In genomic region chr4:139616276-139617000, GRCm38 (mm10) we compare ENCODE assay signal across 7 mouse cellular contexts. TPM values are rescaled to one million over a fixed set of nuclear protein-coding genes. Genes with fewer than 3 reads are reported as not detected.
DNase-seq lines count a peak whose midpoint lies in the region; ATAC-seq and TF ChIP-seq lines count a peak whose summit lies in the region.

No protein-coding gene starts in this region.

- H3K27ac ChIP-seq in embryonic facial prominence, embryonic 12.5 days = 0 out of 2 replicates have a peak overlapping the region, but pooled peaks have one; percentile 48
- H3K27ac ChIP-seq in limb, embryonic 13.5 days = 0 out of 2 replicates have a peak overlapping the region, but pooled peaks have one; percentile 44
- peak overlapping the region; percentile 64 for H3K27ac ChIP-seq in midbrain, embryonic 13.5 days
- peak overlapping the region; percentile 32; the same call in 1 of the 2 replicates for H3K27ac ChIP-seq in thymus, adult 2 months (ENCODE audit: control insufficient read depth, insufficient read depth, low read length)

- no peak overlapping the region for H3K9ac ChIP-seq in embryonic facial prominence, embryonic 12.5 days
- peak overlapping the region; percentile 40 for H3K9ac ChIP-seq in limb, embryonic 13.5 days
- H3K9ac ChIP-seq in midbrain, embryonic 13.5 days (replicated peaks) = peak overlapping the region; percentile 68

- peak overlapping the region; percentile 44 for H3K4me2 ChIP-seq in embryonic facial prominence, embryonic 12.5 days (replicated peaks)
- H3K4me2 ChIP-seq in limb, embryonic 13.5 days (replicated peaks) = peak overlapping the region; percentile 59
- H3K4me2 ChIP-seq in midbrain, embryonic 13.5 days (replicated peaks) = peak overlapping the region; percentile 70

- peak overlapping the region; percentile 31 for H3K4me3 ChIP-seq in embryonic facial prominence, embryonic 12.5 days
- H3K4me3 ChIP-seq in limb, embryonic 13.5 days = peak overlapping the region; percentile 37
- peak overlapping the region; percentile 48 for H3K4me3 ChIP-seq in midbrain, embryonic 13.5 days (replicated peaks)
- peak overlapping the region; percentile 64 for H3K4me3 ChIP-seq in thymus, adult 2 months (ENCODE audit: control insufficient read depth, insufficient read depth, low read length)

- H3K4me1 ChIP-seq in embryonic facial prominence, embryonic 12.5 days = no peaks in the 10 kb centered on the region
- peaks cover 9% of the 10 kb centered on the region for H3K4me1 ChIP-seq in limb, embryonic 13.5 days
- H3K4me1 ChIP-seq in midbrain, embryonic 13.5 days (replicated peaks) = peaks cover 21% of the 10 kb centered on the region
- peaks cover 19% of the 10 kb centered on the region for H3K4me1 ChIP-seq in thymus, adult 2 months (replicated peaks; ENCODE audit: control insufficient read depth, insufficient read depth, low read length)

- 17% methylated on average over 24 of the region's 24 CpGs for WGBS in embryonic facial prominence, embryonic 12.5 days
- WGBS in limb, embryonic 13.5 days = 12% methylated on average over 24 of the region's 24 CpGs
- WGBS in midbrain, embryonic 13.5 days = 4% methylated on average over 24 of the region's 24 CpGs
- 4% methylated on average over 24 of the region's 24 CpGs for WGBS in thymus, adult 2 months

- H3K36me3 ChIP-seq in embryonic facial prominence, embryonic 12.5 days = peaks cover 24% of the 10 kb centered on the region
- H3K36me3 ChIP-seq in limb, embryonic 13.5 days = peaks cover 36% of the 10 kb centered on the region
- peaks cover 27% of the 10 kb centered on the region for H3K36me3 ChIP-seq in midbrain, embryonic 13.5 days
- no peaks in the 10 kb centered on the region for H3K36me3 ChIP-seq in thymus, adult 2 months (ENCODE audit: control insufficient read depth, insufficient read depth, low read length)

- TF ChIP-seq POLR2A in thymus, adult 2 months (IDR thresholded peaks at IDR 0.05; ENCODE audit: control insufficient read depth, extremely low read depth, insufficient read depth, low read length, poor library complexity) = peak; percentile 75

- DNase-seq in T-cell, adult 2 months (ENCODE audit: low spot score) = peak; percentile 63
- peak; percentile 81 for DNase-seq in thymus, adult 2 months
- no peak for DNase-seq in right cerebral cortex, postnatal 25 days

- TF ChIP-seq CTCF in thymus, adult 2 months (IDR thresholded peaks at IDR 0.05; ENCODE audit: borderline replicate concordance, control insufficient read depth, extremely low read depth, insufficient read depth, low read length, poor library complexity) = no peak

- no peaks in the 10 kb centered on the region for H3K9me3 ChIP-seq in embryonic facial prominence, embryonic 12.5 days
- no peaks in the 10 kb centered on the region for H3K9me3 ChIP-seq in limb, embryonic 13.5 days
- H3K9me3 ChIP-seq in midbrain, embryonic 13.5 days = peaks cover 7% of the 10 kb centered on the region; the same call in 1 of the 2 replicates

- ATAC-seq in embryonic facial prominence, embryonic 12.5 days (ENCODE audit: insufficient number of reproducible peaks, insufficient read depth, low FRiP score, low TSS enrichment) = peak; percentile 64; the same call in 1 of the 2 replicates
- ATAC-seq in hematopoietic stem cell, adult 5-6 weeks (replicated peaks in 1 of 2; ENCODE audit: insufficient read depth in 1 of 2, low FRiP score in 2 of 2, low TSS enrichment in 1 of 2, low read depth in 1 of 2, poor library complexity in 2 of 2, severe bottlenecking in 2 of 2) = peak; percentile 95 to 97
- ATAC-seq in limb, embryonic 13.5 days (ENCODE audit: low FRiP score, low read depth) = 0 out of 2 replicates have a peak, but pooled peaks have one; percentile 80
- ATAC-seq in midbrain, embryonic 13.5 days = peak; percentile 84

- no peaks in the 10 kb centered on the region for H3K27me3 ChIP-seq in embryonic facial prominence, embryonic 12.5 days
- H3K27me3 ChIP-seq in limb, embryonic 13.5 days = no peaks in the 10 kb centered on the region
- H3K27me3 ChIP-seq in midbrain, embryonic 13.5 days = no peaks in the 10 kb centered on the region
- no peaks in the 10 kb centered on the region for H3K27me3 ChIP-seq in thymus, adult 2 months (ENCODE audit: control insufficient read depth, insufficient read depth, low read length)

RNA-seq across cellular contexts. Expression of gene Aldh4a1, which starts 6.2 kb away (rescaled TPM):
- polyA plus RNA-seq in embryonic facial prominence, embryonic 12.5 days (2016; fragmentation: Nextera tagmentation; extraction: Ambion mirVana) = 25.6 and 27.1 TPM in 2 replicates
- total RNA-seq in hematopoietic stem cell, adult 5-6 weeks (2017) = 5.7 and 9.9 TPM in 2 replicates
- polyA plus RNA-seq in limb, embryonic 13.5 days (2015; fragmentation: Nextera tagmentation; extraction: Ambion mirVana) = 24.7 and 25.9 TPM in 2 replicates
- polyA plus RNA-seq in midbrain, embryonic 13.5 days (2015; fragmentation: Nextera tagmentation; extraction: Ambion mirVana) = 18.0 and 20.0 TPM in 2 replicates
- polyA plus RNA-seq in thymus, adult 2 months (2012; rRNA removed) = 60.5 and 69.2 TPM in 2 replicates

RNA-seq across cellular contexts. Expression of gene Gm21969, which starts 13.5 kb away (rescaled TPM):
- not detected in 2 replicates for polyA plus RNA-seq in embryonic facial prominence, embryonic 12.5 days (2016; fragmentation: Nextera tagmentation; extraction: Ambion mirVana)
- not detected in 2 replicates for total RNA-seq in hematopoietic stem cell, adult 5-6 weeks (2017)
- polyA plus RNA-seq in limb, embryonic 13.5 days (2015; fragmentation: Nextera tagmentation; extraction: Ambion mirVana) = not detected in 2 replicates
- polyA plus RNA-seq in midbrain, embryonic 13.5 days (2015; fragmentation: Nextera tagmentation; extraction: Ambion mirVana) = not detected in 2 replicates
- polyA plus RNA-seq in thymus, adult 2 months (2012; rRNA removed) = 0.04 TPM in 1 of 2 replicates, not detected in the other

RNA-seq across cellular contexts. Expression of gene Tas1r2, which starts 36.9 kb away (rescaled TPM):
- polyA plus RNA-seq in embryonic facial prominence, embryonic 12.5 days (2016; fragmentation: Nextera tagmentation; extraction: Ambion mirVana) = not detected in 2 replicates
- total RNA-seq in hematopoietic stem cell, adult 5-6 weeks (2017) = not detected in 2 replicates
- not detected in 2 replicates for polyA plus RNA-seq in limb, embryonic 13.5 days (2015; fragmentation: Nextera tagmentation; extraction: Ambion mirVana)
- not detected in 2 replicates for polyA plus RNA-seq in midbrain, embryonic 13.5 days (2015; fragmentation: Nextera tagmentation; extraction: Ambion mirVana)
- polyA plus RNA-seq in thymus, adult 2 months (2012; rRNA removed) = 0.05 and 0.17 TPM in 2 replicates
